Mouse (Mus musculus) left cerebral cortex, adult 2 months (tissue): Measurements from ENCODE around the gene Nfia. TPM values are rescaled to one million over a fixed set of nuclear protein-coding genes. Genes with fewer than 3 reads are reported as not detected.

Experiments used
- DNase-seq, 2 experiments: peaks; one replicate each; pipeline ENCODE4 v3.0.0; 2021 to 2022; ENCODE audit warnings: low spot score in 2 of 2, mixed read lengths in 1 of 2; ENCODE audit errors: extremely low spot score in 1 of 2
- H3K27ac ChIP-seq: fragments of 200-600 bp; 2 replicates; pipeline ENCODE4 v1.8.1; 2022
- H3K4me3 ChIP-seq: fragments of 200-600 bp; 2 replicates; pipeline ENCODE4 v1.8.1; 2022
- CTCF ChIP-seq: fragments of 200-600 bp; IDR thresholded peaks from 2 replicates; pipeline ENCODE4 v1.8.1; 2022; ENCODE audit warnings: antibody characterized with exemption, mild to moderate bottlenecking, moderate library complexity
- intact Hi-C: fragments of 180-260 bp; cut with DNase I; formaldehyde crosslinking; loops from one replicate; pipeline ENCODE4 v1.15.1; 2025
- total RNA-seq, 2 experiments: library from RNA; stranded (reverse); gene quantifications; 2 replicates each; pipeline ENCODE4 v1.2.3; 2021

Gene Nfia
- total RNA-seq, 2 experiments from 2014 or later, result 58.1 to 62.5 TPM

DNA sequence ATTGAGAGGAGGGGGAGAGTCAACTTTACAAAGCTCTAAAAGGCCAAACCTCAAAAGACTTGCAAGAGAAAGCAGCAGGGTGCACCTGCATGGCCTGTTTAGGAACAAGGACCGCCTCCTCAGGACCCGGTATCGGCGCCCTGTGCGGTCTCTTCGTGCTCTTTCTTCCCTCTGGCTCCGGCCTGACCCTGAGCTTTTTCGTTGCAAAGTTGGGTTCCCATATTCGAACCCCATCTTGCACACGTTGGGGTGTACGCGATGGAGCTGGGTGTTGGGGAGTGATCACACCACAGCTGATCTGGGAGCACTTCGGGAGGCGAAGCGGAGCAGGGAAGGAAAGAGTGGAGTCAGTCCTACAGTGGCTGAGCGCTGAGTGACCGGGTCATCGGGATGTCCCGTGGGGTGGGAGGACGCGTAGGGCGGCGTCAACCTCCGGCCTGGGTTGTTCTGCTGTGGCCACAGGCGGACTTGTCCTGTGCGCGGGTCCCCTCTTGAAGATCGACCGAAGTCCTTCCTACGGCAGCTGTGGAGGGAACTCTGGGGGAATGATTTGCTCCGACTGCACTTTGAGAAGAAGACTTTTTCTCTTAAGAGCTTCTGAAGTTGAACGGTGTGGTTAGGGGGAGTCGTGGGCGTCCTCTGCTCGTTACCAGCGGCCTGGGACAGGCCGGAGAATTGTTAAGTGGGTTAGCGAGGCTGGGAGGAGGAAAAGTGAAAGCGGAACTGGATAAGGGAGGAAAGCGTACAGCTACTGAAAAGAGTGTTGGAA lies 20.9 kb upstream of the Nfia start:
- H3K4me3 ChIP-seq, result peak overlapping the region; percentile 48
- DNase-seq, result peak; percentile 31 to 35
- intact Hi-C loops, result loop anchor here (1.0 to 10.0 kb wide), 6 partner anchors 256 to 953 kb away; no protein-coding TSS in a partner anchor
- TF ChIP-seq CTCF, result no peak
- peak overlapping the region; percentile 82 for H3K27ac ChIP-seq

DNA sequence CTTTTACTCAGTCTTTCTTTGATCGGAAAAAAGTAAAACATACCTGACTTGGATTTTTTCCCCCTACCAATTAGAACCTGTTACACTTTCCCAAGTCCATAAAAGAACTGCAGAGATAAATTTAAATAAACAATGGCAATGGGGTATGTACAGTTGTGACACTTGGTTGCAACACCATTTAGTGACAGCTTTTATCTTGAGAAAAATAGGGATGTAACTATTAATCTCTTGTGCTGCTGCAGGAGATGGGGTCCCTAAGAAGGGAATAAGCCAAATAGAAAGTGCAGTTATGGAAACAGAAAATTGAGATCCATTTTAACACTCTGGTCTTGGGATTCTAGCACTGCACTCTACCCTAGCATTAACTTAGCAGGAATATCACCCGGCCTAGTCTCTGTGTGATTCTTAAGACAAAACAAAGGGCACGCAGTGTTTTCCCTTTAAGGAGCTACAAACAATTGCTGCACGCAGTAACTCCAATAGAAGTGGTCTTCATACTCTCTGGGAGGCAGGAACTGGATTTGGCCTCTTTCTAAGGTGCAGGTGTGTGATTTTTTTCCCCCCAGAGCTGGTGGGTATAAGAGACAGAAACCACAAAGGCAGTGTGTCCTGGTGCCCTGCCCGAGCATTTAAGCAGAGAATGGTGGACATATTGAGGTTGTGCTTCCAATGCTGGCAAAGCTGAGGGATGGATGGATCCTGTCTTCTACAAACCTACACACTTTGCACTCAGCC lies 20.1 kb upstream of the Nfia start:
- intact Hi-C loops, result loop anchor here (5.0 to 10.0 kb wide), 5 partner anchors 255 to 952 kb away; no protein-coding TSS in a partner anchor
- peak overlapping the region; percentile 82 for H3K27ac ChIP-seq
- H3K4me3 ChIP-seq, result peak overlapping the region; percentile 48
- DNase-seq, result no peak
- TF ChIP-seq CTCF, result no peak

DNA sequence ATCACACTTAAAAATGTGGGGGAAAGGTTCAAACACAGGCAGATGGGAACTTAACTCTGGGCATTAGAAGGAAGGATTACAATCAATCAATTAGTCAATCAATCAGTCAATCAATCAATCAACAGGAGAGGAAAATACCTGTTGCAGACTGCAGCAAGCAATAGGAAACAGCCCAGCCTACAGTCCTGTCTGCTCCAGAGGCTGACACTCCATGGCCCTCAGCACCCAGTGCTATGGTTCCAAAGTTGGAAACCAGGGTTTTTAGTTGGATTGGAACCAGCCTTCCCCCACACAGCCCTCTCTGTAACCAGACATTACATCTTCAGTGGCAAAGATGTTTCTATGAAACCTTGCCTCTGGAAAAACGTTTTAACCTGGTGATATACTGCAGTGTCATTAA lies 19.0 kb upstream of the Nfia start:
- intact Hi-C loops, result loop anchor here (5.0 to 10.0 kb wide), 5 partner anchors 254 to 951 kb away; no protein-coding TSS in a partner anchor
- no peak for DNase-seq
- TF ChIP-seq CTCF, result no peak
- Histone ChIP-seq H3K4me3 (no peak overlapping the region), H3K27ac (0 out of 2 replicates have a peak overlapping the region, but pooled peaks have one; percentile 61)

DNA sequence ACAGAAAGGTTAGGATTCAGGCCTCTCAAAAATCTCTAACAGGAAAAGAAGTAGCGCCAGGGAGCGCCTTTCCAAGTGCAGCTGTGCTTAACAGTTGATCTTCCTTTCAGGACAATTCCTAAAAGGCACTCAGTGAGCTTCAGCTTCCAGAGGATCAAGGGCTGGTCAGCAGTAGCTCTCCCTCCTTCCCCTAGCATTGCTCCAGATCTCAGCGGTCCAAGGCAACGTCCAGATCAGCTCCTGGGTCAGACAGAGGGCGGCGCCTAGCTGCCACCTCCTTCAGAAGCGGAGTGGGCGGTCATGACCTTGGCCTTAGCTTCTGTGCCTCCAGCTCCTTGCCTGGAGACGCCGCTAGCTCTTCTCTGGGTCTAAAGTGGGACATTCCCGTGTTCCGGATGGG lies 18.3 kb upstream of the Nfia start:
- no peak; the same call in 1 of the 2 replicates for TF ChIP-seq CTCF
- no peak for DNase-seq
- Histone ChIP-seq H3K4me3 (no peak overlapping the region), H3K27ac (peak overlapping the region; percentile 61)
- intact Hi-C loops, result loop anchor here (5.0 to 10.0 kb wide), 5 partner anchors 253 to 951 kb away; no protein-coding TSS in a partner anchor

DNA sequence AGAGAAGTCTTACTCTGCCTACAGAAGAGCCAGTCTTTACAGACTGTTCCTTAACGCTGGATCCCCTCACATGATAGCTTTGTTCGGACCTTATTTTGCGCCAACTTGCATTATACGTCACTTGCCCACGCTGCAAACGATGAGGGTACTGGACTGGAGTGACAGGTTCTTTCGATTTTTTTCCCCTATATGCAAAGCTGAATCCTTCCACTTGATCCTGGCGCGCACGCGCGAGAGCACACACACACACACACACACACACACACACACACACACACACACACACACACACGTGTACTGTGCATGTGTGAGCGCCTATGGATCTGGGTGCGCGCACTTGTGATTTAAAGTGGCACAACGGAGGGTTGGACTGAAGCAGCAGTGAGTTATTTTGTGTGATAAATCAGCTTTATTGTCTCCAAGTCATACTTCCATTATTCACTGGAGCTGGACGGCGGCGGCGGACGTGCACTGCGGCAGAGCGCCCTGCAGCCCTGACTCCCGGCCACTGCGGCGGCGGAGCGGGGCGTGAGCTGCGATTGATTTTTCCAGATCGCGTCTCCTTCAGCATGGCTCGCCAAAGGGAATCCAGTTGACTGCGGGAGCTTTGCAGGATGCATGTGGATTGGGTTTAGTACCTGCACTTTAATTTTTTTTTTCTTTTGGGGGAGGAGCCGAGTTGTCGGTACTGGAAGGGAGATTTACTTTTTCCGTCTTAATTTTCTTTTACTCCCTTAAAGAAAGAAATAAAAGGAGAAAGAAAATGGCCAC lies 15.1 kb upstream of the Nfia start:
- no peak; the same call in none of the 2 replicates for TF ChIP-seq CTCF
- Histone ChIP-seq H3K4me3 (peak overlapping the region; percentile 76), H3K27ac (peak overlapping the region; percentile 90)
- intact Hi-C loops, result loop anchor here (10.0 kb wide), 1 partner anchor 947 kb away; no protein-coding TSS in a partner anchor
- DNase-seq, result peak; percentile 61 to 62

DNA sequence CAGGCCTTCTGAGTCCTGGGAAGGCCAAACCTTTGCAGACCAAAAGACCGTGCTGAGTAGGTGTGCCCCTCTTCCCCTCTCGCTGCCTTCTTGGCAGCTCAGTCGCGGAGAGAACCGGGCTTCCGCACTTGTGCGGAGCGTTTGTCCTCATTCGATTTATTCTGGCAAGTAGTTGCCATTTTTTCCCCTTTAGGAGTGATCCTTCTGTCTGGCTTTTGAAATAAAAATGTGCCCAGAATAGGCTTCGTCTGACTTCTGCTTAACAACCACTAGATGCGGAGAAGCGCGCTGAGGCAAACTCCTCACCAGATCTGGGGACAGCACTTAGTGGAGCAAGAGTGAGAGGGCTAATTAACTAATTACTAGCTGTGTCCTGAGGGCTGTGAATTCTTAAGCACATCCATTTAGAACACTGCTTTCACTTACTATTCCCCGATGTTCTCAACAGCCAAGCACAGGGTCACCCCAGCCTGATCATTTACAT lies 14.5 kb upstream of the Nfia start:
- peak in 1 of 2 experiments; percentile 33 for DNase-seq
- H3K27ac ChIP-seq, result peak overlapping the region; percentile 90
- H3K4me3 ChIP-seq, result peak overlapping the region; percentile 76
- intact Hi-C loops, result loop anchor here (2.0 to 10.0 kb wide), 2 partner anchors 15 to 947 kb away; partner anchors contain the start of gene Nfia
- peak; percentile 30 for TF ChIP-seq CTCF

DNA sequence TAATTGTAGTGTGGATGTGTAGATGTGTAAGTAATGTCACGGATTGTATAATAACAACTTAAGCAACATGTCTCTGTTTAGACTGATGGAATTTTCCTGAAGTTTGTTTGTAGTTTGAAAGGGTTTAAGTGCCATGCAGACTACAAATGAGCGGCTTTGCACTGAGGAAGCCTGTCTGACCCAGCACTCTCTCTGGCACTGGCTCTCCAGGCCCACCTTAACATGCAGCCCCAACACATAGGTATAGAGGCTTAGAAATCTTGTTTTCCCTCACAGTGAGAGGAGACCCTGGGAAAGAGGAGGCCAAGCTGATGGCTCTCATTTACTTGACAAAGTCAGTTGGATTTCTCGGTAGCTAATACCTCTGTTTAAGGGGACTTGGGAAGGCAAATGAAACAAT lies 13.9 kb upstream of the Nfia start:
- H3K4me3 ChIP-seq, result no peak overlapping the region; the same call in 1 of the 2 replicates
- peak overlapping the region; percentile 90; the same call in 1 of the 2 replicates for H3K27ac ChIP-seq
- DNase-seq, result no peak
- no peak for TF ChIP-seq CTCF
- intact Hi-C loops, result loop anchor here (2.0 to 10.0 kb wide), 2 partner anchors 14 to 946 kb away; partner anchors contain the start of gene Nfia

GRCm38 (mm10) chr4:97764616-97765015 lies 7.9 kb upstream of the Nfia start:
- no peak overlapping the region for H3K27ac ChIP-seq
- TF ChIP-seq CTCF, result no peak
- intact Hi-C loops, result no loop called here
- no peak overlapping the region for H3K4me3 ChIP-seq
- no peak for DNase-seq

- intact Hi-C loops, result no loop called here
- no peak overlapping the region for H3K4me3 ChIP-seq
- no peak for TF ChIP-seq CTCF
- no peak for DNase-seq
- no peak overlapping the region for H3K27ac ChIP-seq
These were observed 7.1 kb upstream of the Nfia start for GRCm38 (mm10) chr4:97765341-97766020.

GRCm38 (mm10) chr4:97766100-97766499 lies 6.4 kb upstream of the Nfia start:
- no peak for TF ChIP-seq CTCF
- Histone ChIP-seq H3K4me3 (no peak overlapping the region), H3K27ac (no peak overlapping the region)
- DNase-seq, result no peak
- intact Hi-C loops, result no loop called here
